Mouse (Mus musculus) kidney, adult 11 months (tissue): ENCODE measurements around the gene Gm20916.
"Not testable (repeated sequence)": the region's sequence is repeated elsewhere in the genome, so short reads cannot be mapped to it uniquely, and the experiment has no call there.

Experiments
- DNase-seq: peaks from one replicate; pipeline ENCODE4 v3.0.0; 2022

The Gm20916 gene

GRCm38 (mm10) chrY:79319265-79319664 lies at the start of gene Gm20916:
Gene Gm20916, plus strand, starts transcription at chrY:79319565.
- not testable (repeated sequence) for DNase-seq
